Comparison of ENCODE assay signal across 9 mouse cellular contexts in genomic region chr8:6043939-6044577, GRCm38 (mm10).
A peak's percentile ranks its signal among the peaks of the same experiment; 100 is the strongest.
DNase-seq lines count a peak whose midpoint lies in the region; ATAC-seq lines count a peak whose summit lies in the region.
"Had no signal": no experiment of that assay in that cellular context is flagged by ENCODE, and none has a peak within 500 bp of the region (broad histone marks: within the 10 kb centered on the region; RNA-seq: fewer than 3 reads in every experiment).

No protein-coding gene starts in this region.

- no peaks in the 10 kb centered on the region for H3K4me1 ChIP-seq in embryonic facial prominence, embryonic 11.5 days (ENCODE audit: control insufficient read depth, insufficient read depth, low read length)
- no peaks in the 10 kb centered on the region for H3K4me1 ChIP-seq in midbrain, embryonic 11.5 days (ENCODE audit: control insufficient read depth, insufficient read depth, low read length)
- no peaks in the 10 kb centered on the region for H3K4me1 ChIP-seq in stomach, embryonic 16.5 days (ENCODE audit: control insufficient read depth, insufficient read depth, low read length)

- no peak overlapping the region for H3K4me3 ChIP-seq in embryonic facial prominence, embryonic 11.5 days (ENCODE audit: low read depth, low read length)
- no peak overlapping the region for H3K4me3 ChIP-seq in midbrain, embryonic 11.5 days (ENCODE audit: low read depth, low read length)
- no peak overlapping the region for H3K4me3 ChIP-seq in stomach, embryonic 16.5 days (replicated peaks; ENCODE audit: low read length)

- H3K9me3 ChIP-seq in embryonic facial prominence, embryonic 11.5 days (replicated peaks; ENCODE audit: control insufficient read depth, low read length) = no peaks in the 10 kb centered on the region
- H3K9me3 ChIP-seq in midbrain, embryonic 11.5 days (ENCODE audit: control insufficient read depth, low read length) = no peaks in the 10 kb centered on the region
- H3K9me3 ChIP-seq in stomach, embryonic 16.5 days (replicated peaks; ENCODE audit: control insufficient read depth, low read length) = no peaks in the 10 kb centered on the region

- 39% methylated on average over 5 of the region's 5 CpGs for WGBS in embryonic facial prominence, embryonic 11.5 days
- 46% methylated on average over 5 of the region's 5 CpGs for WGBS in midbrain, embryonic 11.5 days
- WGBS in stomach, embryonic 16.5 days = 10% methylated on average over 5 of the region's 5 CpGs

- H3K27me3 ChIP-seq in embryonic facial prominence, embryonic 11.5 days (ENCODE audit: control insufficient read depth, insufficient read depth, low read length) = no peaks in the 10 kb centered on the region
- H3K27me3 ChIP-seq in midbrain, embryonic 11.5 days (ENCODE audit: control insufficient read depth, insufficient read depth, low read length) = no peaks in the 10 kb centered on the region
- H3K27me3 ChIP-seq in stomach, embryonic 16.5 days (ENCODE audit: control insufficient read depth, insufficient read depth, low read length) = no peaks in the 10 kb centered on the region

- 0 out of 2 replicates have a peak, but pooled peaks have one; percentile 52 for ATAC-seq in embryonic facial prominence, embryonic 11.5 days (replicated peaks; ENCODE audit: insufficient number of reproducible peaks, low FRiP score, low TSS enrichment, low read depth)
- peak; percentile 83 for ATAC-seq in midbrain, embryonic 11.5 days (ENCODE audit: low FRiP score)
- ATAC-seq in stomach, embryonic 16.5 days (ENCODE audit: insufficient read depth, low FRiP score) = peak; percentile 87

- H3K27ac ChIP-seq in embryonic facial prominence, embryonic 11.5 days (replicated peaks; ENCODE audit: low read depth, low read length) = no peak overlapping the region
- H3K27ac ChIP-seq in midbrain, embryonic 11.5 days (ENCODE audit: low read depth, low read length) = no peak overlapping the region
- no peak overlapping the region for H3K27ac ChIP-seq in stomach, embryonic 16.5 days (ENCODE audit: low read length)
- H3K27ac ChIP-seq: liver, embryonic 14.5 days had no signal

- H3K4me2 ChIP-seq in embryonic facial prominence, embryonic 11.5 days (ENCODE audit: low read depth, low read length) = no peak overlapping the region
- H3K4me2 ChIP-seq in midbrain, embryonic 11.5 days = no peak overlapping the region
- no peak overlapping the region for H3K4me2 ChIP-seq in stomach, embryonic 16.5 days (ENCODE audit: low read depth, low read length)

- DNase-seq in kidney, adult 18-20 months = peak; percentile 6
- DNase-seq in kidney, adult 11 months = no peak
- DNase-seq in embryonic facial prominence, embryonic 11.5 days (ENCODE audit: low spot score) = peak; percentile 66
- peak; percentile 1 to 11 for DNase-seq in heart, postnatal 36 days
- DNase-seq in layer of hippocampus, adult 9-11 months = peak; percentile 39
- no peak for DNase-seq in midbrain, embryonic 11.5 days (ENCODE audit: low spot score, missing footprints)
- no peak for DNase-seq in spleen, adult 18-20 months

- intact Hi-C loops in heart, postnatal 36 days (cut with DNase I) = no loop called here

- no peaks in the 10 kb centered on the region for H3K36me3 ChIP-seq in embryonic facial prominence, embryonic 11.5 days (replicated peaks; ENCODE audit: control insufficient read depth, insufficient read depth, low read depth, low read length)
- no peaks in the 10 kb centered on the region for H3K36me3 ChIP-seq in midbrain, embryonic 11.5 days (ENCODE audit: control insufficient read depth, insufficient read depth, low read length)
- no peaks in the 10 kb centered on the region for H3K36me3 ChIP-seq in stomach, embryonic 16.5 days (ENCODE audit: control insufficient read depth, insufficient read depth, low read length)

- no peak overlapping the region for H3K9ac ChIP-seq in embryonic facial prominence, embryonic 11.5 days (replicated peaks; ENCODE audit: low read length)
- no peak overlapping the region for H3K9ac ChIP-seq in midbrain, embryonic 11.5 days (ENCODE audit: low read length)
- H3K9ac ChIP-seq in stomach, embryonic 16.5 days (ENCODE audit: low read length) = no peak overlapping the region
- H3K9ac ChIP-seq: liver, embryonic 14.5 days had no signal

Comparison
In these comparisons a context has a peak if more than half of its experiments do, and no peak if none do; other contexts are left out.
1. DNase-seq: peak in kidney, adult 18-20 months (single experiment), embryonic facial prominence, embryonic 11.5 days (single experiment), heart, postnatal 36 days (2 of 2) and layer of hippocampus, adult 9-11 months (single experiment); none in kidney, adult 11 months (single experiment), midbrain, embryonic 11.5 days (single experiment) and spleen, adult 18-20 months (0 of 2).
2. Peak in every context shown above with its lines, with median percentiles within 50 percentile points of each other: ATAC-seq.